Mouse (Mus musculus): ENCODE data around the gene Gm17657.
"Not testable (repeated sequence)": the region's sequence is repeated elsewhere in the genome, so short reads cannot be mapped to it uniquely, and the experiment has no call there.

The Gm17657 gene

GRCm38 (mm10) chr17:29502005-29502668, 47.3 kb downstream of the Gm17657 start:
- DNase-seq (ENCODE audit: low read depth, low spot score): no peak

- no peak for DNase-seq (ENCODE audit: low read depth, low spot score)
These were observed 48.5 kb downstream of the Gm17657 start for GRCm38 (mm10) chr17:29500802-29501469.

DNA sequence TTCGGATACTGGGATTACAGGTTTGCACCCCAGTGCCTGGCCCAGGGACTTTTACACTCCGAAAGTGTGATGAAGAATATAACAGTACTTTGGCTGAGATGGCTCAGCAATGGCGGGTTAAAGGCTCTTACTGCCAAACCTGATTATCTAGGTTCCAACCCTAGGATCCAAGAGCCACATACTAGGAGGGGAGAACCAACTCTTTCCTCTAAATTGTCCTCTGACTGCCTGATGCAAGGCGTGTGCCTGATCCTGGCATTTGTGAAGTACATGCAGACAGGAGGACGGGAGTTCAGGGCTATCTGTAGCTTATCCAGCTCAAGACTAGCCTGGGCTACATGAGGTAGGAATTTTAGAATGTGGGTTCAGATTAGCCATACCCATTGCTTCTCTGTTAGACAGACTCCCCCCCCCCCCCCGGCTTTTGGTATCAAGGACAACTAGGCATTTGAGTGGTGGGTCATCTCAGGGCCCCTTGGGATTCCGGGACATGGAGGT, 49.1 kb downstream of the Gm17657 start:
- no peak for DNase-seq (ENCODE audit: low read depth, low spot score)

DNA sequence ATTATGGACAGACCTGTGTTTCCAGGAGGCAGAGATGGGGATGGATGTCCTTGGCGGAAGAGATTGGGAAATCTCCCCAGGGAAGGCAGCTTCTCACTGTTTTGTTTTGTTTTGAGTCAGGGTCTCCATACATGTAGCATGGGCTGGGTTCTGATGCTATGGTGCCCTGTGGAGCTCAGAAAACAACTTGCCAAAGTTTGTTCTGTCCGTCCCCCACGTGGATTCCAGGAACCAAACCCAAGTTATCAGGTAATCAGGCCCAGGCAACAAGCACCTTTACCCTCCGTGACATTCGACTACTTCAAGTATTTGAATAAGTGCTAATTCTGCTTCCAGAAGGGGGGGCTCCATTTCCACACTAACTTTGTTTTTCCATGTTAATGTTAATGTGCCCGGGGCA, 49.9 kb downstream of the Gm17657 start:
- no peak for DNase-seq (ENCODE audit: low read depth, low spot score)

DNA sequence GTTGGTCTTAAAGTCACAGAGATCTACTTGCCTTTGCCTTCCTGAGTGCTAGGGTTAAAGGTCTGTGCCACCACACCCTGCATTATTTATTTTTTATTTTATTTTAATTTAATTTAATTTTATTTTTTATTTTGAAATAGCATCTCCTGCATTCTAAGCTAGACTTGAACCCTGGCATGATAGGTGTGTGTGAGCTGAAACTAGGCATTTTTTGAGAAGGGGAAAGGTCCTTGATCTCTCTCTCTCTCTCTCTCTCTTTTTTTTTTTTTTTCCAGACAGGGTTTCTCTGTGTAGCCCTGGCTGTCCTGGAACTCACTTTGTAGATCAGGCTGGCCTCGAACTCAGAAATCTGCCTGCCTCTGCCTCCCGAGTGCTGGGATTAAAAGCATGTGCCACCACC, 50.5 kb downstream of the Gm17657 start:
- DNase-seq (ENCODE audit: low read depth, low spot score): not testable (repeated sequence)

DNA sequence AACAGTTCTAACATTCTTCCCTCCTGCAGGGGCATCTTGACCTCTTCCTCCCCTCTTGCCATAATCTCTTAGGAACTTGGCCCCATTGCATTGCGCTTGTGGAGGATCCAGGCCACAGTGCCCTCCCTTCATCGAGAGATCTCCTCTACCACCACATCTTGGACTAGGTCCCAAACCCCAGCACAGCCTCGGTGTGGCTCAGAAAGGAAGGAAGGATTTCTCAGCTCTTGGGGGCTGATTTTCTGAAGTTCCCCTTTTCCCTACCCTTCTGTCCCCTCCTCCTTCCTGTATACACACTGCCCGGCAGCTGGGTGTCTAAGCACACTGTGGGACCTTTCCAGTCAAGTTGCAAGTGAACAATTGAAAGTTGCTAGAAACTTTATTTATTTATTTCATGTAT, 51.4 kb downstream of the Gm17657 start:
- no peak for DNase-seq (ENCODE audit: low read depth, low spot score)

DNA sequence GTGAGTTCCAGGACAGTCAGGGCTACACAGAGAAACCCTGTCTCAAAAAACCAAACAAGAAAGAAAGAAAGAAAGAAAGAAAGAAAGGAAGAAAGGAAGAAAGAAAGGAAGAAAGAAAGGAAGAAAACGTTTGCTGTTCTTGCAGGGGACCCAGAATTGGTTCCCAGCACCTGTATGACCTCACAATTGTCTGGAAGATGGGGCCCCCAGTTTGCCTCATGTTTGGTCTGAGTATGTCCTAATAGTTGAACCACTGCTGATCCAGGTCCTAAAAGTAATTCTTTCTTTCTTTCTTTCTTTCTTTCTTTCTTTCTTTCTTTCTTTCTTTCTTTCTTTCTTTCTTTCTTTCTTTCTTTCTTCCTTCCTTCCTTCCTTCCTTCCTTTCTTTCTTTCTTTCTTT, 52.0 kb downstream of the Gm17657 start:
- DNase-seq (ENCODE audit: low read depth, low spot score): not testable (repeated sequence)

- no peak for DNase-seq (ENCODE audit: low read depth, low spot score)
These were observed 52.4 kb downstream of the Gm17657 start for GRCm38 (mm10) chr17:29497071-29497354.

- no peak for DNase-seq (ENCODE audit: low read depth, low spot score)
These were observed 53.0 kb downstream of the Gm17657 start for GRCm38 (mm10) chr17:29496211-29497070.

- DNase-seq (ENCODE audit: low read depth, low spot score): no peak
These were observed 54.7 kb downstream of the Gm17657 start for GRCm38 (mm10) chr17:29494732-29495076.

DNA sequence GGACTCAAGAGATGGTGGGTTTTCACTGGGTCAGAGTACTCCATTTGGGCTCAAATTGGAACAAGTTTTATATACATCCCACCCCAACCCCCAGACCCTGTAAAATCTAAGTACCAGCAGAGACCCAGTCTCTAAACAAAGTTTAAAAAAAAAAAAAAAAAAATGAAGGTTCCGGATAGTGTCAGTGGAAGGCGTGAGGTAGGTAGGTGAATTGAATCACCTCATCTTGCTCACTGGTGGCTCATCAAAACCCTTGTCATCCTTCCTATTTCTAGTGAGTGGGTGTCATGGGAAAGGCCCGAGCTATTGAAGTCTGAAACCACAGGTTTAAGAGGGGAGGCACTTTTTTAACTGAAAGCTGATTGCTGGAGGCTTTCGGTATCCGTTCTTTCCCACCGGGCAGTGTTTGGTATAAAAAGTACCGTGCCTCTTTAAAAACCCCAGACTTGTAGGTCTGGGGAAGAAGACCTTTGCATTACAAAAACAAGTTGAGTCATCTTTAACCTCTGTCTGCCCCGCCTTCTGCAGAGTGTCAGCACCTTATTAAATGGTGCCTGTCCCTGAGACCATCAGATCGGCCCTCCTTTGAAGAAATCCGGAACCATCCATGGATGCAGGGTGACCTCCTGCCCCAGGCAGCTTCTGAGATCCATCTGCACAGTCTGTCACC, 55.2 kb downstream of the Gm17657 start:
- DNase-seq (ENCODE audit: low read depth, low spot score): no peak

GRCm38 (mm10) chr17:29493461-29493980, 55.9 kb downstream of the Gm17657 start:
- DNase-seq (ENCODE audit: low read depth, low spot score): no peak

- peak; percentile 83 for DNase-seq (ENCODE audit: low read depth, low spot score)
These were observed 56.9 kb downstream of the Gm17657 start for GRCm38 (mm10) chr17:29492269-29493191.

GRCm38 (mm10) chr17:29491591-29492268, 57.7 kb downstream of the Gm17657 start:
- no peak for DNase-seq (ENCODE audit: low read depth, low spot score)

DNA sequence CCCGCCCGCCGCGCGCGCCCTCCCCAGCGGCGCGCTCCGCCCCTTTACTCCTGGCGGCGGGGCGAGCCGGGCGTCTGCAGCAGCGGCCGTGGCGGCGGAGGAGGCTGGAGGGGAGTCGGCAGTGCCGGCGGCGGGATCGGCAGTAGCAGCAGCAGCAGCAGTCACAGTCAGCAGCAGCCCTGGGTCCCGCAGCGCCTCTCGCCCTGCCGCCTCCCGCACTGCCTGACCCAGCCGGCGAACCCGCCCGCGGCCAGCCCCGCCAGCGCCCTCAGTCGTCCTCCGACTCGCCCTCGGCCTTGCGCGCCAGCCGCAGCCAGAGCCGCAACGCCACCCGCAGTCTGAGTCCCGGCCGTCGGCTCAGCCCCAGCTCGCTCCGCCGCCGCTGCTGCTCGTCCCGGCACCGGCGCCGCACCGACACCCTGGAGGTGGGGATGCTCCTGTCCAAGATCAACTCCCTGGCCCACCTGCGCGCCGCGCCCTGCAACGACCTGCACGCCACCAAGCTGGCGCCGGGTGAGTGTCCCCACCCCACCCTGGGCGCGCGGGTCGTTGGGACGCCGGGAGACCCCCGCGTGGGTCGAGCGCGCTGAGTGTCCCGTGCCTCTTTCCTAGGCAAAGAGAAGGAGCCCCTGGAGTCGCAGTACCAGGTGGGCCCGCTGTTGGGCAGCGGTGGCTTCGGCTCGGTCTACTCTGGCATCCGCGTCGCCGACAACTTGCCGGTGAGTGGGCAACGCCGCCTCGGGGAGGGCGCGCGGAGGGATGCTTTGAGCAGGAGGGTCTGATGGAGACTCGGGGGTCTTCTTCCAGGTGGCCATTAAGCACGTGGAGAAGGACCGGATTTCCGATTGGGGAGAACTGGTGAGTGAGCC, 58.5 kb downstream of the Gm17657 start, which contains the start of gene Pim1:
TSS of gene Pim1 (plus strand) at position 41 of the 869 bp plus-strand sequence.
- peak; percentile 64 for DNase-seq (ENCODE audit: low read depth, low spot score)

- peak; percentile 100 for DNase-seq (ENCODE audit: low read depth, low spot score)
These were observed 59.3 kb downstream of the Gm17657 start for GRCm38 (mm10) chr17:29489971-29490712.

GRCm38 (mm10) chr17:29488978-29489970, 60.2 kb downstream of the Gm17657 start:
- peak; percentile 46 for DNase-seq (ENCODE audit: low read depth, low spot score)
